Mouse (Mus musculus) right cerebral cortex, adult 18-20 months (tissue): ENCODE measurements around the gene Vdac1.

Source experiments
- DNase-seq: peaks from one replicate; pipeline ENCODE4 v3.0.0; 2022; ENCODE audit warnings: mixed read lengths

Gene Vdac1

GRCm38 (mm10) chr11:52421053-52421778 lies 60.6 kb downstream of the Vdac1 start:
- DNase-seq = peak; percentile 41

GRCm38 (mm10) chr11:52429440-52429839 lies 68.8 kb downstream of the Vdac1 start:
- DNase-seq = no peak

- no peak for DNase-seq
Measured at GRCm38 (mm10) chr11:52431594-52431993, 70.9 kb downstream of the Vdac1 start.

- no peak for DNase-seq
Measured at GRCm38 (mm10) chr11:52432148-52432547, 71.5 kb downstream of the Vdac1 start.

- peak; percentile 62 for DNase-seq
Measured at GRCm38 (mm10) chr11:52433076-52433796, 72.6 kb downstream of the Vdac1 start.

GRCm38 (mm10) chr11:52433797-52434195 lies 73.1 kb downstream of the Vdac1 start:
- no peak for DNase-seq

- no peak for DNase-seq
Measured at GRCm38 (mm10) chr11:52435466-52435865, 74.8 kb downstream of the Vdac1 start.

- peak; percentile 82 for DNase-seq
Measured at GRCm38 (mm10) chr11:52437123-52437522, 76.5 kb downstream of the Vdac1 start.
